Mouse (Mus musculus) liver, embryonic 14.5 days (tissue): Measurements from ENCODE around the gene Abhd17c.

Experiments used
- CTCF ChIP-seq: IDR thresholded peaks from 2 replicates; pipeline ENCODE4 v1.5.1; 2016; ENCODE audit warnings: antibody characterized with exemption, low read depth, control low read depth
- EP300 ChIP-seq: IDR thresholded peaks from 2 replicates; pipeline ENCODE4 v1.6.1; 2016; ENCODE audit warnings: antibody characterized with exemption, low read depth

- TF ChIP-seq CTCF = no peak
- no peak for TF ChIP-seq EP300
These were observed 77.4 kb downstream of the Abhd17c start for GRCm38 (mm10) chr7:84074266-84074665.
